Comparison of ENCODE assay signal across 11 mouse cellular contexts in the genomic region with DNA sequence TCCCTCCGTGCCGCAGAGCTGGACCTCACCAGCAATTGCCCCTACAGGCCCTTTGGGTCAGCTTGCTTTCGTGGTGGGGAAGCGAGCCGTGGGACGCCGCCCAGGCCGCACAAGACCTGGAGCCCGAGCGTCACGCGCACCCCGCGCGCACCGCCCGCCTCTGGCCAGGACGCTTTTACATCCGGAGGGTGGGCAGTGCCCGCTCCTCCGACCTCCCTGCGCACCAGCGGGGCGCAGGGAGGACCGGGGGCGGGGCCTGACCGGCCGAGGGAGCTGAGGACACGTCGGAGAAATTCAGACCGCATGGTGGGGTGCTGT. TPM values are rescaled to one million over a fixed set of nuclear protein-coding genes. Genes with fewer than 3 reads are reported as not detected.
DNase-seq lines count a peak whose midpoint lies in the region; ATAC-seq lines count a peak whose summit lies in the region.
"Had no signal": no experiment of that assay in that cellular context is flagged by ENCODE, and none has a peak within 500 bp of the region (broad histone marks: within the 10 kb centered on the region; RNA-seq: fewer than 3 reads in every experiment).

No protein-coding gene starts in this region.

- peak overlapping the region; percentile 28 for H3K4me3 ChIP-seq in heart, embryonic 15.5 days
- peak overlapping the region; percentile 41 for H3K4me3 ChIP-seq in midbrain, embryonic 10.5 days
- no peak overlapping the region for H3K4me3 ChIP-seq in midbrain, embryonic 16.5 days (ENCODE audit: low read depth, low read length)
- H3K4me3 ChIP-seq in embryonic facial prominence, embryonic 15.5 days (replicated peaks): peak overlapping the region; percentile 48

- 16% methylated on average over 31 of the region's 31 CpGs for WGBS in heart, embryonic 15.5 days
- WGBS in midbrain, embryonic 10.5 days: 2% methylated on average over 31 of the region's 31 CpGs
- WGBS in midbrain, embryonic 16.5 days: 4% methylated on average over 31 of the region's 31 CpGs
- 10% methylated on average over 31 of the region's 31 CpGs for WGBS in embryonic facial prominence, embryonic 15.5 days

- no peak overlapping the region for H3K9ac ChIP-seq in heart, embryonic 15.5 days
- H3K9ac ChIP-seq in midbrain, embryonic 16.5 days (ENCODE audit: low read depth, low read length): no peak overlapping the region
- H3K9ac ChIP-seq in embryonic facial prominence, embryonic 15.5 days: no peak overlapping the region

- H3K9me3 ChIP-seq in heart, embryonic 15.5 days (replicated peaks): no peaks in the 10 kb centered on the region
- no peaks in the 10 kb centered on the region for H3K9me3 ChIP-seq in midbrain, embryonic 10.5 days (replicated peaks)
- H3K9me3 ChIP-seq in midbrain, embryonic 16.5 days (replicated peaks; ENCODE audit: control insufficient read depth, low read length, poor library complexity, severe bottlenecking): no peaks in the 10 kb centered on the region
- H3K9me3 ChIP-seq in embryonic facial prominence, embryonic 15.5 days (replicated peaks): no peaks in the 10 kb centered on the region

- H3K4me2 ChIP-seq in heart, embryonic 15.5 days: peak overlapping the region; percentile 12; the same call in 1 of the 2 replicates
- H3K4me2 ChIP-seq in midbrain, embryonic 16.5 days (ENCODE audit: low read length): no peak overlapping the region
- peak overlapping the region; percentile 75 for H3K4me2 ChIP-seq in embryonic facial prominence, embryonic 15.5 days (replicated peaks)

- ATAC-seq in heart, embryonic 15.5 days (replicated peaks; ENCODE audit: insufficient number of reproducible peaks, insufficient read depth, low FRiP score, low read depth): peak; percentile 23; the same call in 1 of the 2 replicates
- no peak for ATAC-seq in midbrain, embryonic 16.5 days
- ATAC-seq in embryonic facial prominence, embryonic 15.5 days (ENCODE audit: insufficient number of reproducible peaks, low FRiP score, low TSS enrichment, low read depth): no peak
- ATAC-seq in megakaryocyte-erythroid progenitor cell, adult 5-6 weeks (replicated peaks; ENCODE audit: low FRiP score, low TSS enrichment, poor library complexity, severe bottlenecking): no peak

- peaks cover 97% of the 10 kb centered on the region for H3K27me3 ChIP-seq in heart, embryonic 15.5 days
- peaks cover 100% of the 10 kb centered on the region for H3K27me3 ChIP-seq in midbrain, embryonic 10.5 days (ENCODE audit: low read depth, poor library complexity, severe bottlenecking)
- peaks cover 77% of the 10 kb centered on the region for H3K27me3 ChIP-seq in midbrain, embryonic 16.5 days (ENCODE audit: control insufficient read depth, insufficient read depth, low read depth, low read length)
- H3K27me3 ChIP-seq in embryonic facial prominence, embryonic 15.5 days: peaks cover 92% of the 10 kb centered on the region

- intact Hi-C loops in heart, postnatal 10 days (cut with DNase I): no loop called here

- no peaks in the 10 kb centered on the region for H3K36me3 ChIP-seq in heart, embryonic 15.5 days
- no peaks in the 10 kb centered on the region for H3K36me3 ChIP-seq in midbrain, embryonic 10.5 days
- no peaks in the 10 kb centered on the region for H3K36me3 ChIP-seq in midbrain, embryonic 16.5 days (ENCODE audit: control insufficient read depth, insufficient read depth, low read length)
- H3K36me3 ChIP-seq in embryonic facial prominence, embryonic 15.5 days: no peaks in the 10 kb centered on the region

- no peak overlapping the region for H3K27ac ChIP-seq in heart, embryonic 15.5 days
- no peak overlapping the region for H3K27ac ChIP-seq in midbrain, embryonic 10.5 days (replicated peaks)
- no peak overlapping the region for H3K27ac ChIP-seq in midbrain, embryonic 16.5 days (ENCODE audit: low read length)
- peak overlapping the region; percentile 58; the same call in 1 of the 2 replicates for H3K27ac ChIP-seq in embryonic facial prominence, embryonic 15.5 days (replicated peaks)

- peaks cover 54% of the 10 kb centered on the region for H3K4me1 ChIP-seq in heart, embryonic 15.5 days (replicated peaks)
- H3K4me1 ChIP-seq in midbrain, embryonic 10.5 days: peaks cover 61% of the 10 kb centered on the region
- H3K4me1 ChIP-seq in midbrain, embryonic 16.5 days (ENCODE audit: control insufficient read depth, insufficient read depth, low read length): peaks cover 26% of the 10 kb centered on the region
- peaks cover 46% of the 10 kb centered on the region for H3K4me1 ChIP-seq in embryonic facial prominence, embryonic 15.5 days

- DNase-seq in heart, postnatal 10 days: no peak
- DNase-seq in midbrain, embryonic 10.5 days (ENCODE audit: low spot score): no peak
- peak; percentile 62 for DNase-seq in neural tube, embryonic 10.5 days (ENCODE audit: extremely low spot score, low spot score)
- DNase-seq in cerebellum, postnatal 36 days: no peak
- DNase-seq: heart, postnatal 14 days; thymus, postnatal 14 days had no signal

RNA-seq across cellular contexts. Expression of a gene that starts 1.8 kb away (rescaled TPM):
- 0.66 and 1.5 TPM in 2 replicates for polyA plus RNA-seq in heart, embryonic 15.5 days (2015; fragmentation: Nextera tagmentation; extraction: Ambion mirVana)
- 1 to 10 TPM in 1 of 2 experiments, under 1 TPM in 1; 0.57 to 1.1 TPM for total RNA-seq in heart, postnatal 10 days (2021)
- polyA plus RNA-seq in midbrain, embryonic 10.5 days (2016; fragmentation: Nextera tagmentation; extraction: Ambion mirVana): 0.97 and 1.7 TPM in 2 replicates
- 0.33 and 0.66 TPM in 2 replicates for polyA plus RNA-seq in midbrain, embryonic 16.5 days (2015; fragmentation: Nextera tagmentation; extraction: Ambion mirVana)
- 24.0 and 24.3 TPM in 2 replicates for polyA plus RNA-seq in embryonic facial prominence, embryonic 15.5 days (2015; fragmentation: Nextera tagmentation; extraction: Ambion mirVana)
- total RNA-seq in megakaryocyte-erythroid progenitor cell, adult 5-6 weeks (2014; fragmentation: Nextera tagmentation): not detected in 2 replicates
- total RNA-seq in megakaryocyte-erythroid progenitor cell, adult 5-6 weeks (2017): not detected in 2 replicates
- total RNA-seq: megakaryocyte progenitor cell, adult 5-6 weeks had no signal

RNA-seq across cellular contexts. Expression of a gene that starts 33.5 kb away (rescaled TPM):
- 3.7 and 3.8 TPM in 2 replicates for polyA plus RNA-seq in heart, embryonic 15.5 days (2015; fragmentation: Nextera tagmentation; extraction: Ambion mirVana)
- total RNA-seq in heart, postnatal 10 days (2021): 1 to 10 TPM in 1 of 2 experiments, under 1 TPM in 1; 0.77 to 1.2 TPM
- polyA plus RNA-seq in midbrain, embryonic 10.5 days (2016; fragmentation: Nextera tagmentation; extraction: Ambion mirVana): 4.5 and 4.6 TPM in 2 replicates
- 9.4 and 9.8 TPM in 2 replicates for polyA plus RNA-seq in midbrain, embryonic 16.5 days (2015; fragmentation: Nextera tagmentation; extraction: Ambion mirVana)
- 2.6 and 2.8 TPM in 2 replicates for polyA plus RNA-seq in embryonic facial prominence, embryonic 15.5 days (2015; fragmentation: Nextera tagmentation; extraction: Ambion mirVana)
- total RNA-seq in megakaryocyte-erythroid progenitor cell, adult 5-6 weeks (2014; fragmentation: Nextera tagmentation): 0.72 and 0.87 TPM in 2 replicates
- total RNA-seq in megakaryocyte-erythroid progenitor cell, adult 5-6 weeks (2017): 1.6 and 3.4 TPM in 2 replicates

RNA-seq across cellular contexts. Expression of a gene that starts 37.5 kb away (rescaled TPM):
- polyA plus RNA-seq in heart, embryonic 15.5 days (2015; fragmentation: Nextera tagmentation; extraction: Ambion mirVana): 0.94 and 1.4 TPM in 2 replicates
- 1 to 10 TPM; 2.2 to 4.1 TPM for total RNA-seq in heart, postnatal 10 days (2021)
- 3.7 and 5.8 TPM in 2 replicates for polyA plus RNA-seq in midbrain, embryonic 10.5 days (2016; fragmentation: Nextera tagmentation; extraction: Ambion mirVana)
- 23.3 and 24.6 TPM in 2 replicates for polyA plus RNA-seq in midbrain, embryonic 16.5 days (2015; fragmentation: Nextera tagmentation; extraction: Ambion mirVana)
- 7.2 and 7.8 TPM in 2 replicates for polyA plus RNA-seq in embryonic facial prominence, embryonic 15.5 days (2015; fragmentation: Nextera tagmentation; extraction: Ambion mirVana)
- total RNA-seq in megakaryocyte-erythroid progenitor cell, adult 5-6 weeks (2014; fragmentation: Nextera tagmentation): not detected in 2 replicates
- total RNA-seq in megakaryocyte-erythroid progenitor cell, adult 5-6 weeks (2017): 0.80 TPM in 1 of 2 replicates, not detected in the other

RNA-seq across cellular contexts. Expression of a gene that starts 41.1 kb away (rescaled TPM):
- 8.1 and 14.8 TPM in 2 replicates for polyA plus RNA-seq in heart, embryonic 15.5 days (2015; fragmentation: Nextera tagmentation; extraction: Ambion mirVana)
- total RNA-seq in heart, postnatal 10 days (2021): 10 to 100 TPM; 11.3 to 11.6 TPM
- 31.2 and 42.8 TPM in 2 replicates for polyA plus RNA-seq in midbrain, embryonic 10.5 days (2016; fragmentation: Nextera tagmentation; extraction: Ambion mirVana)
- 240 and 262 TPM in 2 replicates for polyA plus RNA-seq in midbrain, embryonic 16.5 days (2015; fragmentation: Nextera tagmentation; extraction: Ambion mirVana)
- polyA plus RNA-seq in embryonic facial prominence, embryonic 15.5 days (2015; fragmentation: Nextera tagmentation; extraction: Ambion mirVana): 51.1 and 64.8 TPM in 2 replicates
- 0.64 TPM in 1 of 2 replicates, not detected in the other for total RNA-seq in megakaryocyte-erythroid progenitor cell, adult 5-6 weeks (2014; fragmentation: Nextera tagmentation)
- 0.09 TPM in 1 of 2 replicates, not detected in the other for total RNA-seq in megakaryocyte-erythroid progenitor cell, adult 5-6 weeks (2017)
